Mouse (Mus musculus) colon, adult 2 months (tissue): Measurements from ENCODE around the gene Gm3055. TPM values are rescaled to one million over a fixed set of nuclear protein-coding genes. Genes with fewer than 3 reads are reported as not detected.

Source experiments
- polyA plus RNA-seq: library from polyadenylated mRNA; depleted of rRNA; stranded (reverse); fragments of >200 nt; gene quantifications from 2 replicates; pipeline ENCODE4 v1.2.3, GENCODE M21; 2012; rRNA removed

The Gm3055 gene
- 0.30 and 0.33 TPM in 2 replicates for polyA plus RNA-seq

DNA sequence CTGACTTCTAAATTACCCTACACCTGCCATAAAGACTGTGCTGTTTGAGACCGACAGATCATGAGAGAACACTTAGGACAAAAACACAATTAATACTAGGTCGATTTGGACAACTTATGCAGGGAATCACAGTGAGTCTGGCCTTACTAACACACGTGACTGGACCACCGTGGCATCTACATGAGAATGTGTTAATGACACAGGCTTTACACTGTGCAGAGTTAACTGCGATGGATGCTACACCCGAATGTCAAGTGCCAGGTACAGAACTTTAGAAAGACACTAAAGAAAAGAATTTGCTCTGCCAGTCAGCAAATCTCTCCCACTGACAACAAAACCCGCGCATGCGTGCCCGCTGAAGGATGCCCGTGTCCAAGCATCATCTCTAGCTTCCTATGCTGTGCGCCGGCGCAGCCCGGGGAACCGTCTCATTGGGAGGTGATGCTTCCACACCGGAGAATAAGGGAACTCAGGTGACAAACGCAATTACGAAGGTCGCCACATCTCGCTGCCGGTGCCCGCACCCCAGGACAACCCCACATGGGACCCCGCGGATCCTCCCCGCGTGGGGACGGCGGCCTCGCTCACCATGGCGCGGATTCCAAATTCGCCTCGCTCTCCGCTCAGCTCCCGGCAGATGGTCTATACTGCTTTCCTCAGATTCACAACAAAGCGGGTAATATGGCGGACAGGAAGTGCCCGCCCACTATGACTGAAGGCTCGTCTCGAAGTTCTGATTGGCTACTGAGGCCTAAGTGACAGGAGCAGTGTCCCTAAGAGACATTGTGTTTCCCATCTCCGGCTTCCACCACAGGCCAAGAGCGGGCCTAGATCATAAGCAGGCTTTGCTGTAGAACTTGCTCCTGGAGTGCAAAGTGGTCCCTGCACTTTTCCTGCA, at the start of gene Gm3055:
Gene Gm3055, minus strand, starts transcription at position 656 of the 898 bp plus-strand sequence.

DNA sequence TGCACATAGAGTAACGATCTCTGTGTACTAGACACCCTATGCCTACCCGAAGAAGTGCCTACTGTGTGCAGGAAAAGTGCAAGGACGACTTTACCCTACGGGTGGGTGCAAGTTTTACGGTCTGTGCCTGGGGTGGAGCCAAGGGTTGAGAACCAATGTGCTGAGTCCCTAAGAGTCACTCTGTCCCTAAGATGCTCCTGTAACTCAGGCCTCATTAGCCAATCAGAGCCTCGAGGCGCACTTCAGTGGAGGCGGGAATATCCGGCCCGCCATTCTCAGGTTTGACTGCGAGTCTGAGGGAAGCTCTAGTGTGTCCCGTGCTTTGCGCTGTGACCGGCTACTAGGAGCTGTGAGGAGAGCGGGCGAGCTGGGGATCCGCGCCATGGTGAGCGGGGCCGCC, 40.9 kb upstream of the Gm3055 start, which contains the start of gene Gm4767:
Gene Gm4767, plus strand, starts transcription at position 288 of the 400 bp plus-strand sequence.

DNA sequence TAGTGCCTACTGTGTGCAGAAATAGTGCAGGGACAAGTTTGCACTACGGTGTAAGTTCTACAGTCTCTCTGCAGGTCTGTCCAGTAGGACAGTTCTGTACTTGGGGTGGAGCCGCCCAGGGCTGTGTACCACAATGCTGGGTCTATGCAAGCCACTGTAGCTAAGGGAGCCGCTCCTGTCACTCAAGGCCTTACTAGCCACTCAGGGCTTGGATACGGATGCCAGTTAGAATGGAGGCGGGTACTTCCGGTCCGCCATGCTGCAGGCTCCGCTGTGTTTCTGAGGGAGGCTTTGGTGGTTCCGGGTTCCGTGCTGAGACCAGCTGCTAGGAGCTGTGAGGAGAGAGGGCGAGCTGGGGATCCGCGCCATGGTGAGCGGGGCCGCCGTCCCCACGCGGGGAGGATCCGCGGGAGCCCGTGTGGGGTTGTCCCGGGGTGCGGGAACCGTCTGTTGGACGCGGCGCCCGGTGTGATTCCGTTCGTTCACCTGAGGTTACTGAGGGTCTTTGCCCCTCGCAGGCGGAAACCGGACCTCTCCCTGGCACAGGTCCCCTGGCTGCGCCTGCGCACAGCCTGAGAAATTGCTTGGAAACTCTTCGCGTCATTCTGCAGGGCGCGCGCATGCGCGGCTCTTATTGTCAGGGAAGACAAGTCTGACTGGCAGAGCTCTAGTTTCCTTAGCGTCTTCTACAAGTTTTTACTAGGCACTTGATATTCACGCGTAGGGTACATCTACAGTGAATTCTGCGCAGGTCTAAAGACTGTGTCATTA, 66.2 kb downstream of the Gm3055 start, which contains the start of gene Zfp433:
Gene Zfp433, plus strand, starts transcription at position 295 of the 771 bp plus-strand sequence.

Other genes starting within 250 kb of the Gm3055 start
- 3.0 and 3.1 TPM in 2 replicates for gene Gna15, start 246.9 kb downstream of the Gm3055 start, polyA plus RNA-seq
- gene Gna11, start 226.0 kb downstream of the Gm3055 start, polyA plus RNA-seq: 280 and 341 TPM in 2 replicates
- gene Aes, start 211.7 kb downstream of the Gm3055 start, polyA plus RNA-seq: 1,852 and 2,404 TPM in 2 replicates
- 48.9 and 62.5 TPM in 2 replicates for gene Tle2, start 196.6 kb downstream of the Gm3055 start, polyA plus RNA-seq
- gene Tle6, start 170.1 kb downstream of the Gm3055 start, polyA plus RNA-seq: 28.5 and 36.3 TPM in 2 replicates
- gene BC025920, start 164.9 kb downstream of the Gm3055 start, polyA plus RNA-seq: 0.55 and 0.89 TPM in 2 replicates
- 51.7 and 56.4 TPM in 2 replicates for gene Sirt6, start 143.4 kb downstream of the Gm3055 start, polyA plus RNA-seq
- gene Ankrd24, start 142.6 kb downstream of the Gm3055 start, polyA plus RNA-seq: 34.1 and 39.1 TPM in 2 replicates
- gene Gm10778, start 122.1 kb downstream of the Gm3055 start, polyA plus RNA-seq: 0.20 and 0.30 TPM in 2 replicates
- gene Zfp433, start 66.3 kb downstream of the Gm3055 start, polyA plus RNA-seq: 0.07 and 0.20 TPM in 2 replicates
- gene Gm4767, start 41.0 kb upstream of the Gm3055 start, polyA plus RNA-seq: not detected in 2 replicates
- gene Gm32687, start 92.8 kb upstream of the Gm3055 start, polyA plus RNA-seq: 0.22 and 0.32 TPM in 2 replicates
- 0.08 TPM in 1 of 2 replicates, not detected in the other for gene Zfp781, start 159.3 kb upstream of the Gm3055 start, polyA plus RNA-seq